Mouse (Mus musculus): ENCODE data around the gene Prss1. TPM values are rescaled to one million over a fixed set of nuclear protein-coding genes. Genes with fewer than 3 reads are reported as not detected.
"Not testable (repeated sequence)": the region's sequence is repeated elsewhere in the genome, so short reads cannot be mapped to it uniquely, and the experiment has no call there.

The Prss1 gene
- polyA plus RNA-seq (2017; shearing (Covaris generic)) = not detected

DNA sequence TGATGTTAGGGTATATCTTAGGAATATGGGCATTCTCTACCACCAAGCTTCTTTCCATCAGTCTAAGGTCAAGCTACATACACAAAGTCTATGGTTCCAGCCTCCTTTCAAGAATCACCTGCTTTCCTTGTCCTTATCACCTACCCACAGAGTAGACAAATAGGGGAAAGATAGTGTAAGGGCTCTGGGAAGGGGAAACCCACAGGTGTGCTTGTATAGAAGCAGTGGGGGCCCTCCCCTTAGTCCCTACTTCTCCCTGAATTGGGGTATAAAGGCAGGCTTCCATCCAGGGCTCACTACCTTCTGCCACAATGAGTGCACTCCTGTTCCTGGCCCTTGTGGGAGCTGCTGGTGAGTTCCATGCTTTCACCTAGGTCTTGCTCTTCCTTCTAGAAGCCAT lies at the start of gene Prss1:
Gene Prss1, plus strand, starts transcription at position 301 of the 400 bp plus-strand sequence.
- not testable (repeated sequence) for ATAC-seq

DNA sequence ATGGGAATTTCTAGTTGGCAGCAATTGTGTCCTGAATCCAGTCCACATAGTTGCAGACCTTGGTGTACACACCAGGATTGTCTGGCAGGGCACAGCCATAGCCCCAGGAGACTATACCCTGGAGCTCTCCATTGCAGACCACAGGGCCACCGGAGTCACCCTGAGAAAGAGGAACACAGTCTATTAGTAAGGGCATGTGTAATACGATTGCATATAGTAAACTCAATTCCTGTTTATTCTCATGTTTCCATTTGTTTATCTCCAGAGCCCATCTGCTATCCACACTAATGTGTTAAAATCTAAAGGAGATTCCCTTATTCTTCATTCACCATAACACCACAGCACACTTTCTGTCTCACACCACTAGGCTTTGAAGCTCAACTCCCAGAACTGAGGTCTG lies 16.5 kb upstream of the Prss1 start:
- ATAC-seq = not testable (repeated sequence)

DNA sequence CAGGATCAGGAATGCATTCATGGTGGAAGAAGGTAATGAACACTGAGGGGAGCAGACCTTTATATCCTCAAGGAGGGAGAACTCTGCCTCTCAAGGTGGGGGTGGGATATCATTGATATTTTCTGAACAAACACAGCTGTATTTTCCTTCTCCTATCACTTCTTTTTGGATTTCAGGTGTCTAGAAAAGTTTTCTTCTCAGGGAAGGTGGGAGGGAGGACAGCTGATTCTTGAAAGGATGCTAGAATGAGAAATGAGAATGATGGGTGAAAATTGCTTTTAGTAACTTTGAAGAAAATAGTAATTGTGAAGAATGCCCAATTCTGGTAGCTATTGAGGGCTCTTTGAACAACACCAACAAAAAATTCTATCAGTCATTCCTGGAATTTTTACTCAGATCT lies 12.7 kb upstream of the Prss1 start, which contains the start of gene Gm10334:
Gene Gm10334, minus strand, starts transcription at position 101 of the 400 bp plus-strand sequence.
- ATAC-seq = not testable (repeated sequence)

DNA sequence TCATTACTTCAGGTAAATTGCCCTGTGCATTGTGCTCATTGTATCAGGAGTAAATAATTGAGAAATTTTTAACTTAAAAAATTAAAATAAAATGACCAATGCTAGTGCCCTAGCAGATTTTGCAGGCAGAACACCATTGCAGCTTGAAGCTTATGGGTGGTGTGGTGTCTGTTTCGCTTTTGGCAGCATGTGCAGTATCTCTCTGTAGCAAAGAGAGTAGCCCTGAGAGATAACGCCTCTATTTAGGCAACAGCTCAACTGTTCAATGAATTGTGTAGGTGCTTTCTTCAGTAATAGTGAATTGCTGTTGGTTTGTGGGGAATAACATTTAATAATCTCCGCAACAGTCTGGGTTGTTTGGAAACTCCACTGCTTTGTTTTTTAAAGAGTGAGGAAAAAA lies 40.6 kb downstream of the Prss1 start:
- no peak for ATAC-seq

DNA sequence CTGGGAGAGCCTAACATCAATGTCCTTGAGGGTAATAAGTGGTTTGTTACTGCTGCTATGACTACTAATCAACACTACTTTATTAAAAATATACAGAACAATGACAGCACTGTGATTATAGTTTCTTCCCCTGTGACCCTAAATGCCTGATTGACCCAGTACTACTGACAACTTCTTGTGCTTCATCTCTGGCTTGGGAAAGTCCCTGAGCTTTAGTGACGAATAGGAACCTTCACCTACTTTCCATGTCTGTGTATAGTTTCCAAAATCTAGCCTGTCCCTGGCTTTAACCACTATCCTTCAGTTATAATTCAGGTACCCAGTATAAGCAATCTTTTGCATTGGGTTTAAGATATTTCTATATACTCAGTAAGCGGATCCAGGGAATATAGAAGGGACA lies 46.2 kb downstream of the Prss1 start:
- ATAC-seq = peak; percentile 82

DNA sequence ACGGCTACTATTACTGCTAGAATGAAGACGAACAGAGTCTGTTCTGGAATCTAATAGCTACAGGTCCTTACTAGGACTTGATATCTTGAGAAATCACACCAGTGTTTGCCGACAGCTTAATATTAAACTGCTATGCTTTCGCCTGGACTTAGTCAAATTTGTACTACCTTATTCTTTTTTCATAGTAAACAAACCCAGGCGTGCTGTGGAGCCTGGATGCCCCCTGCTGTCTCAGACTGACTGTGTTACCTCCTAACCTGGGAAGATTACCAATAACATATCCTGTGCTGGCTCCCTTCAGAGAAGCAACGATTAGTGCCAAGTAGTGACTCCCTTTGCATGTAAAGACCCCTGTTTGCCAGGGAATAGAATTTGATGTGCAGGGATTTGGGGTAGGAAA lies 46.6 kb downstream of the Prss1 start:
- peak; percentile 78 for ATAC-seq

Other genes with a start within 250 kb of the Prss1 start
- gene Try4, start 156.7 kb upstream of the Prss1 start, polyA plus RNA-seq (2017; shearing (Covaris generic)) = not detected
- not detected for gene Try5, start 142.1 kb upstream of the Prss1 start, polyA plus RNA-seq (2017; shearing (Covaris generic))
- not detected for gene Try10, start 104.8 kb upstream of the Prss1 start, polyA plus RNA-seq (2017; shearing (Covaris generic))
- gene Prss3, start 81.3 kb upstream of the Prss1 start, polyA plus RNA-seq (2017; shearing (Covaris generic)) = not detected
- not detected for gene Gm5771, start 66.6 kb upstream of the Prss1 start, polyA plus RNA-seq (2017; shearing (Covaris generic))
- not detected for gene Gm10334, start 12.8 kb upstream of the Prss1 start, polyA plus RNA-seq (2017; shearing (Covaris generic))
- 1 to 10 TPM; 2.0 to 3.1 TPM for gene Prss2, start 62.9 kb downstream of the Prss1 start, polyA plus RNA-seq (2017; shearing (Covaris generic))
- 10 to 100 TPM; 12.2 to 16.1 TPM for gene Ephb6, start 146.6 kb downstream of the Prss1 start, polyA plus RNA-seq (2017; shearing (Covaris generic))
- gene Trpv6, start 177.5 kb downstream of the Prss1 start, polyA plus RNA-seq (2017; shearing (Covaris generic)) = under 1 TPM; 0.22 to 0.61 TPM
- not detected for gene Trpv5, start 221.8 kb downstream of the Prss1 start, polyA plus RNA-seq (2017; shearing (Covaris generic))
- gene Llcfc1, start 225.5 kb downstream of the Prss1 start, polyA plus RNA-seq (2017; shearing (Covaris generic)) = not detected
- not detected for gene Kel, start 245.4 kb downstream of the Prss1 start, polyA plus RNA-seq (2017; shearing (Covaris generic))